Mouse (Mus musculus): ENCODE measurements around the gene Vsir.
A peak's percentile ranks its signal among the peaks of the same experiment; 100 is the strongest.

The Vsir gene

DNA sequence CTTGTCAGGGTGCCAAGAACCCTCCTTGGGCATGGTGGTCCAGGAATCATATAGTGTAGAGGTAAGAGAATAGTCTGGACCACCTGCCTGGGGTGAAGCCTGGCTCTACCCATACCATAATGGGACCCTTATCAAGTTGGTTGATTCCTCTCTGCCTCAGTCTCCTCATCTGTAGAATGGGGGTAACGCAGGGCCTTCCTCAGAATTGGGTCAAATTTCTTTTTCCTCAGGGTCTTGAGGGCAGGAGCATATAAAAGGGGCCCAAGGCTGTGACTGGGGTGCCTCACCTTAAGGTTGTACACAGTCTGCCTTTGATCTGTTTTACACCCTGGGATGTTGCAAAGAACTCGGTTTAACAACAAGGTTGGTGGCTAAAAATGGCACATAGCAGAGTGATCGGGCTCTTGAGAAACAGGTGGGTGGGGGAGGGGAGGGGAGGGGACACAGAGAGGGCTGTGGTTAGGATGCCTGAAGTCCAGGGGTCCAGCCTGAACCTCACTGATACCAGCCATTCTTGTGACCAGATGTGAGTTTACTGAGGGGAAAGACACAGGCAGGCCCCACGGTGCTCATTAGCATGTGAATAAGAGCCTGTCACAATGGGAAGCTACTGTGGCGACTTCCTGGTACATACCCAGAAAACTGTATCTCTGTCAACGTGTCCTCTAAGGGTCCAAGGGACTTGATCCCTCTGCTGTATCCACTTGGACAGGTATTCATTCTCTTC lies 43.7 kb downstream of the Vsir start:
- no peak for DNase-seq

DNA sequence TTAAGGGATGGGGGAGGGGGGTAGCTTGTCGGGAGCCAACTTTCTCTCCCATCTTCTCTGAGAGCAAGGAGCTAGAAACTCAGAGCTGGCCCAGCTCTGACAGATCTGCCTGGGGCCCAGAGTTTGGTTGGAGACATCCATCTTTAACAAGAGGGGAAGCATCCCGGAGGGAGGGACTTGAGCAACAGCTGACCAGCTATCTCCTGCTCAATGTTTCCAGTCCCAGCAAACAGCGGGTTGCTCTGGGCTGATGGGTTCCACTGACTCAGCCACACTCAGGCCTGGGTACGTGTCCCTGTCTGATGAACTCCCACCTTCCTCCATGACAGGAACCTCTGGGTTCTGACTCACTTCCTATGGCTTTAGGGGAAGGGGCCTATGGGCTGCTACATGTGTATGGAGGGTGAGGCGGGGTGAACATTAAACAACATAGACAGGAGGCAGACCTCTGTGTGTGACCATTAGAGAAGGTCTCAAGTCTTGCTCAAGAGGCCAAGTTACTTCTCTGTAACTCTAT lies 44.3 kb downstream of the Vsir start:
- no peak for DNase-seq

DNA sequence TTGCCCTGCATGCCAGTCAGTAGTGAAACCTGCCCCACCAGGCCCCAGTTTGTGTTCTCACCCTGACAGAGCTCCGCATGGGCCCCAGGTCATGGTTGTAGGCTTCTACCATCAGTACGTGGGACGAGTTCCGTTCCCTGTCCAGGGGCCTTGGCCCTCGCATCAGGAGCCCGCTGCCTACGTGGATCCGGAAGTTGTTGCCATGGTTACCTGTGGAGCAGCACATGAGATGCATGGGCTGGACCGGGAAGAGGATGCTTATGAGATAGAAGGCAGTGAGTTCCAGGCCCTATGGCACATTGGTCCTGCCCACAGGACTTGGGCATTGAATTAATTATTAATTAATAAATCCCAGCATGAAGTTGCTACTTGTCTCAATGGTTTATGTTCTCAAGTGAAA lies 45.0 kb downstream of the Vsir start:
- DNase-seq = no peak

DNA sequence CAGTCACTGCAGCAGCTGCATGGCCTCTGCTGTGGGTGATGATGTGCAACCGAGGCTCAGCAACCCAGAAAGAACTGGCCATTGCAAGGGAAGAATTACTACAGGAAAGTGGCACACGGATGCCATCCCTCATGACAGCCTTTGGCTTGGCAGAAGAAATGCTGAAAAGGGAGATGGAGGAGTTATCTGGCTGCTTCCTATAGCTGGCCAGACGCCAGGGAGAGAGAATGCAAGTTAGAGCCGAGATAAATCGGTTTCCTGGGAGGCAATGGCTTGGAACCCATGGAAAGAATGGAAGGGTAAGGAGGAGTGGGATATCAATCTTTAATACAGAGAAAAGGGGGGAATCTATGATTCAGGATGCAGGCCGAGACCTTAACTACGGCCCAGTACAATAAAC lies 48.3 kb downstream of the Vsir start:
- DNase-seq = no peak

DNA sequence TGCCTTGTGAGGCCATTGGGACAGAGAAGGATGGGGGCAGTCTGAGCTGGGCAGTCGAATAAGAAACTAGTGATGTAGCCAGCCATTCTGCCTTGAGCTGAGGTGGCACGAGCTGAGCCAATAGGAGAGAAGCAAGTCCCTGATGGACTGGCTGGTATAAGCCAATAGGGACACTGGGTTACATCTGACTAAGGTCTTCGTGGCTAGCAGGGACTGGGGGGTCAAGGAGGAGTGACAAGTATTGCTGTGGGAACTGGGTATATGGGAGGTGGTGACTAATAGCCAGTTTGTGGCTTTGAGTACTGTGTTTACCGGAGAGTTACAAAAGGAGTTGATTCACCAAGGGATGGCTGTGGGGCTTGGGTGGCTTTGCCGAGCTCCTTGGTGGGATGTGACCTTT lies 49.0 kb downstream of the Vsir start:
- DNase-seq = no peak

DNA sequence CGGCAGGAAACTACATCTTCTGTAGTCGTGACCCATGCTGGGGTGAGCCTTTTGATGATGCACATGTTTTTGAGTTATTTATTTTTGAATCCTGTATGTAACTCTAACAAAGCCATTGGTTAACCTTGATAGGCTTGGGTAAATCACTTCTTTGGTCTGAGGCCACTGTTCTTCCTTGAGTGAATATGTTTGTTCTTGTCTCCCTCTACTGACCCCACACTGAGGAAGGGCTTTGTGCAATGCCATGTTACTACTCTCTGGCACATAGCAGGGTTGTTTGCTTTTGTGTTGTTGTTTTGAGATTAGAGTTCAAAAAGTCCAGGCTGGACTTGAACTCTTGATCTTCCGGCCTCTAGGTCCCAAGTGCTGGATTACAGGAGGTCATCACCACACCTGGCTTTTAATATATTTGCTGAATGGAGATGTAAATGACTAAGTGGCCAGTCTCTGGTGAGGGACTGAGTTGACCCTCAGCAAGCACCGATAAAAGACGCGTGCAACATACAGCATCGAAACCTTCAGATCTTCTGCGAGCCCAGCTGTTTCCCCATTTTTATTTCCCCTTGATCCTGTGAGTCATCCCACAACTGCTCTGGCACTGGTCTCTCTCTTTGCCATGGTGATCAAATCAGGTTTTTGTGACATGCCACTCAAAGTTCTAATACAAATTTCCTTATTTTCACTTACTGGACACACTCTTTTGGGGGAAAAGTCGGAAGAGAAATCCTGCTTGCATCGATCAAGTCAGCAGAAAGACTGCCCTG lies 51.6 kb downstream of the Vsir start:
- DNase-seq = no peak

DNA sequence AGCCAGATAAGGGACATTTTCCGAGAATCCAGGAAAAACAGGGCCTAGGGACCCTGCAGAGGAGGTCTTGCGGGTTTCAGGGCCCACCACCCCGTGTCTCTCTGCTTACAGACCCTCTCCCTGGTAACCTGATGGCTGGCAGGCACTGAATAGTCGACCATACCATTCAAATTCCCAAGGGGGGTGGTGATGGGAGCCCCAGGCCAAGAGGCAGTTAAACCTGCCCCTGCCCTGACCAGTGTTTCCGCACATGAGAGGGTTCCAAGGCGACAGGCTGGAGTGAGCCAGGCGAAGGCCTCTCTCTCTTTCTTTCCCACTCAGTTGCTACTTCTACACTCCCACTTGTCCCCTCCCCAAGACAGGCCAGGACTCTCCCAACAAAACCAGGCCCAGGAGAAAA lies 52.8 kb downstream of the Vsir start, which contains the start of gene Gm17455:
Gene Gm17455, plus strand, starts transcription at position 278 of the 400 bp plus-strand sequence.
- no peak for DNase-seq

DNA sequence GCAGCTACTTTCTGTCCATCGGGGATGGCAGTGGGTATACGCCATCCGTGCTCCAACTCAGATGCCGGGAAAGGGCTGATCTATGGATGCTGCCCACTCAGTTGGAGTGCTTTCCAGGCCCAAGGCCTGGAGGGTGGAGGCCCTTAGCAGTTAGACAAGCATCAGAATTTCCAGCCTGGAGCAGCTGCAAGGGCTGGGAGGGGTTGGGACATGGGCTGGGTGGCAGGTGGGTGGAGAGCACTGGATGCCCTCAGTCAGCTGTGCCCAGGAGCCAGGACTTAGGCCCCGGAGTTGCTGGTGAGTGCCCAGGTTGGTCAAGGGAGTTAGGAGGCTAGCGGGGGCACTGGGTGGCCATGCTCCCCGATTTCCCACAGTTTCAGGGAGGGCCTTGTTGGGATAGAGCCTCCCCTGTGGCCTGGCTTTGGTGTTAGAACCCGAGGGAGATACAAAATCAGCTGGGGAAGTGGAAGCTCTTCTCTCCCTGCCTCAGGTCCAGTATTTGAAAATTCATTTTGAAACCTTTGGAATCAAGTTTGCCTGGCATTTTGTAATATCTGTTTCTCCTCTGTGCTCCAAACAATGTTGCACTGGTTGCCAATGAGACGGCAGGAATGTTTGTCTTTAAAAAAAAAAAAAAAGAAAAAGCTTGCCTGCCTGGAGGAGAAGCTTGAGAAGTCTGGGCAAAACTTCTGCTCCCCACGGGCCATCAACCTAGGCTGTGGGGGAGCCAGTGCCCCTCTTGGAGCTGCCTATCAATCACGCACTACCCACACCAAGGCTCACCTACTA lies 54.0 kb downstream of the Vsir start:
- no peak for DNase-seq

DNA sequence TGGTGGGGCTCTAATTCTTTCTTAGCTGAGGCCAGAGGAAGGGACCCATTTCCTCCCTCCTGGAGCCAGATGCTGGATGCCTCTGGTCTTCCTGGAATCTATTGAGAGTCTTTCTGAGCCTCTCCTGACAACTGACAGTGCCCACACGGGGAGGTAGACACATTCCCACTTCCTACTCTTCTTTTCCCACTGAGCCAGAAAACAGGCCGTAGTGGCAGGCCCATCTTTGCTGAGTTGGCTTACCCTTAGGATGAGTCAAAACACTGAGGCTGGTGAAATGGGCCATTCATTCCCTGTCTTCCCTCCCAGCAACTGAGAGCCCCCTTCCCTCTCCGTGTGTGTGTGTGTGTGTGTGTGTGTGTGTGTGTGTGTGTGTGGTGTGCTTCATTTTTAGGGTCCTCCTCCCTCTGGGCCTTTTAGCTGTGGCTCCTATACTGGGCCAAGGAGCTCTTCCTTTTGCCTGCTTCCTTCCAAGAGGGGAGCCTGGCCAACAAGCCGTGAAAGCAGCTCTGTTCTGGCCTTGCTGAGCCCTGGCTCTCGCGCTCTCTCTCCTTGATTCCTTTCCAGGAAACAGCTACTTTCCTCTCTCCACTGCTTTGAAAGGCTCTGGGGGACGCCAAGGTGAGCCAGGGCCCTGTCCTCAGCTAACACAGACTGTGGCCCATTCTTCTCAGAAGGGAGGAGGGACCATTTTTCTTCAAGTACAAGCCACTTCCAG lies 59.0 kb downstream of the Vsir start:
- DNase-seq = no peak

DNA sequence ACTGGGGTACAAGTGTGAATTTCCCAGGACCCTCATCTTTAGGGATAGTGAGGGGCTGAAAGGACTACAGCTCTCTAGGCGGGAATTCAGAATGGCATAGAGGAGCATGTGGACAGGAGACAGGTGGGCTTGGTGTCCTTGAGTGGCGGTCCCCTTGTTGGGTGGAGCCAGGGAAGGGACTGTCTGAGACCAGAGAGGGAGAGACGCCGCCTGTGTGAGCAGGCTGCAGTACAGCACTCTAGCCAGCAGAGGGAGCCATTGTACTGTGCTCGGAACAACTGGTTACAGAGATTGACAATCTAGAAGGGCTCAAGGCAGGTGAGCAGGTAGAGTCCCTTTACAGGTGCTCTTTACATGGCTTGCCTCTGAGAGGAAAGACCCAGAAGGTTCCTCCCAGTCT lies 61.2 kb downstream of the Vsir start:
- peak; percentile 37 for DNase-seq

DNA sequence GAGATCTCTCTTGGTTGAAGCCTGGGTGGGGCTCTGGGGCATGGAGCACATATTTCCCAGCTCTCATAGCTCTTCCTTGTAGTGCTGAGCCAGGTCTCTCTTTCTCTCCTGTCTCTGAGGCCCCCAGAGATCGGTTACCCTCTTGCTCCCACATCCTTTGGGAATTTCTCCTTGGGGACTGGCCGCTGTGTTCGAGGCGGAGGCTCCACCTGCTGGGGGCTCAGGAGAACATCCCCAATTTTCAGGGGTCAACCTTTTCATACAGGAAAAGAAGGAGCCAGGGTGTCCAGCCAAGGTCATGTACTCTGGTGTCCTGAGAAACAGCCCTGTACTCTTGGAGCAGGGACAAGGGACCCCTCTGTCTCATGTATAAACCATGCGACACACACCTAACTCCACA lies 65.1 kb downstream of the Vsir start:
- no peak for DNase-seq

DNA sequence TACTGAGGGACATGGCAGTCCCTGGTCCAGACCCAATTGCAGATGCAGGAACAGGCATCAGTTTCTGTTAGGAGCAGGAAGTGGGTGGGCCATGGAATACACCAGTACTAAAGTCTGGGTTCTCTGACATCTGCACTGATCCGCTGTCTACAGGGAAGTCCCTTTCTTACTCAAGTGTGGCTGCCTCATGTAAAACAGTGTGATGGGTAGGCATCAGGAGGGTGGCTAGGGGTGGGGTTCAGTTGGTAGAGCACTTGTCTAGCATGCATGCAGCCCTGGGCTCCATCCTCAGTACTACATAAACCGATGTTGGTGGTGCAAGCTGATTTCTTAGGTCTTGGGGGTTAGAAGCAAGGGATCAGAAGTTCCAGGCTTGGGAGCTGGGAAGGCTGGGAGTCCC lies 67.1 kb downstream of the Vsir start:
- no peak for DNase-seq

DNA sequence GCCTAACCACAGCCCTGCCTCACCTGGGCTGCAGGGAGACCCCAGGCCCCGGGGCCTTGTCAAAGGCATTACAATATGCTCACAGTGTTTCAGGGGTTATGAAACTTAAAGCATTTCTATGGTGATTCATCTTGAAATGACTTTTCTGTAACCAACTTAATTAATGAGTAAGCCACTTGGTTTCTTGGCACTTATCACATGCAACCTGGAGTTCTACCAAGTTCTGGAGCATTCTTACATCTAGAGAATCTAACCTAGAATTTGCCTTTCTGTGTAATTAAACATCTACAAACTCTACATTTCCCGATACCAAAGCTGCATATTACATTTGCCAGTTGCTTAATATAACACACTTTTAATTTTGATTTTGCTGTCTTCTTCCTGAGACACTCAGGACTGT lies 70.4 kb downstream of the Vsir start:
- DNase-seq = peak; percentile 9

DNA sequence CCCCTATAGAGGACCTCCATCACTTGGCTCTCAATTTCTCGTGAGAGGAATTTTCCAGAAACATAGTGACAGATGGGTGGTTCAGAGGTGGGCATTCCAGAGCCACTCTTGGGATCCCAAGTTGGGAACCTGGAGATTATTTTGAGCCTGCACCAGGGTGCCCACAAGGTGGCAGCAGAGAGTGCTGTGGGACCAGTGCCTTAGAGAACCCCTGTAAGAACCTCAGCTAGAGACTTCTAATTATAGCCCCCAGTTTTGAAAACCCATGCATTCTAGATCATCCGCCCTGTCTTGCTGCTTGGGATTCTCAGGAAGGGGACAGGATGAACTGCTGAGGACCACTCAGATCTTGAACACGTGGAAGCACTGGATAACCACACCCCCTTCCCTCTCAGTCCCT lies 71.5 kb downstream of the Vsir start:
- peak; percentile 39 for DNase-seq

DNA sequence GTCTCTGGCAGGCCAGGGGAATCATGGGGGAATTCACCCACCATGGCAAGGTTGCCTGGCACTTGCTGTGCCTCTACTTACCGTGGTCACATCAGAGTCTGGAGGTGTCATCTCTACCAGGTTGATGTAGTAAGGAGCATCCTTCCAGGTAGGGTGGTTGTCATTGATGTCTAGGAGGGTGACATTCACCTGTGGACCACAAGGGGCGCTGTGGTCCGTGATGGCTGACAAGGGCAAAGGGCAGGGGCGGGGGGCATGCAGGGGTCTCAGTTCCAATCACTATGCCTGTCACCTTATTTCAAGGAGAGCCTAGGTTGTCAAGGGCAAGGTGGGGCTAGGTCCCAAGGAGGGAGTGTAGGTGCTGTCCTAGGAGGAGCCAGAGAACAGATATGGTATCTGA lies 73.0 kb downstream of the Vsir start:
- no peak for DNase-seq
